Mouse (Mus musculus) forebrain, postnatal 0 days (tissue): ENCODE measurements around the gene Kcnk1. TPM values are rescaled to one million over a fixed set of nuclear protein-coding genes. Genes with fewer than 3 reads are reported as not detected.

Source experiments
- ATAC-seq: fragments of 200-750 bp; cut with Nextera tagmentation; 2 replicates; pipeline ENCODE4 v1.8.0; 2017; ENCODE audit warnings: mild to moderate bottlenecking, moderate library complexity
- DNase-seq: peaks from one replicate; pipeline ENCODE4 v3.0.0-alpha.2; 2015
- H3K27ac ChIP-seq: fragments of 300-500 bp; sonication (generic); 2 replicates; pipeline ENCODE4 v1.5.1; 2014; ENCODE audit warnings: low read depth, mild to moderate bottlenecking, antibody characterized with exemption, low read length, moderate library complexity, mixed read lengths
- H3K27me3 ChIP-seq: fragments of 300-500 bp; sonication (generic); 2 replicates; pipeline ENCODE4 v1.6.1; 2014; ENCODE audit warnings: mild to moderate bottlenecking, low read length, mixed read lengths; ENCODE audit not compliant: insufficient read depth
- H3K36me3 ChIP-seq: fragments of 300-500 bp; sonication (generic); 2 replicates; pipeline ENCODE4 v1.6.1; 2014; ENCODE audit warnings: mild to moderate bottlenecking, moderate library complexity; ENCODE audit not compliant: insufficient read depth
- H3K4me1 ChIP-seq: fragments of 300-500 bp; sonication (generic); 2 replicates; pipeline ENCODE4 v1.6.1; 2014; ENCODE audit warnings: antibody characterized with exemption; ENCODE audit not compliant: insufficient read depth
- H3K4me2 ChIP-seq: fragments of 300-500 bp; sonication (generic); 2 replicates; pipeline ENCODE4 v1.6.1; 2014; ENCODE audit warnings: low read depth, mild to moderate bottlenecking, moderate library complexity
- H3K4me3 ChIP-seq: fragments of 300-500 bp; sonication (generic); 2 replicates; pipeline ENCODE4 v1.5.1; 2014; ENCODE audit warnings: low read depth, low read length, mixed read lengths
- H3K9ac ChIP-seq: fragments of 300-500 bp; sonication (generic); 2 replicates; pipeline ENCODE4 v1.6.1; 2014; ENCODE audit warnings: mild to moderate bottlenecking
- H3K9me3 ChIP-seq: fragments of 300-500 bp; sonication (generic); 2 replicates; pipeline ENCODE4 v1.6.1; 2016; ENCODE audit warnings: low read length
- CTCF ChIP-seq: sonication (generic); IDR thresholded peaks from 2 replicates; pipeline ENCODE4 v1.5.1; 2016; ENCODE audit warnings: antibody characterized with exemption, control low read depth, low read depth
- WGBS: fragments of 180-500 bp; shearing (Covaris S2); extraction: QIAGEN DNeasy Blood & Tissue Kit; methylation state at CpG from one replicate; pipeline ENCODE4 v1.1.7; 2014; 5-methylcytosine and 5-hydroxymethylcytosine counted together
- polyA plus RNA-seq: library from polyadenylated mRNA; unstranded; fragments of >200 nt; fragmentation: Nextera tagmentation; extraction: Ambion mirVana; gene quantifications from 2 replicates; pipeline ENCODE4 v1.2.1, GENCODE M21; 2015
- total RNA-seq: library from RNA; depleted of rRNA; stranded (reverse); fragments of >200 nt; gene quantifications from 2 replicates; pipeline ENCODE4 v1.2.3, GENCODE M21; 2014

Kcnk1 gene
- total and polyA plus RNA-seq, 2 experiments from 2014 or later = 38.8 to 43.9 TPM

GRCm38 (mm10) chr8:126035046-126035445 is 40.1 kb downstream of the Kcnk1 start:
- TF ChIP-seq CTCF = no peak

GRCm38 (mm10) chr8:126036340-126036739 is 41.4 kb downstream of the Kcnk1 start:
- Histone ChIP-seq H3K4me2 (no peak overlapping the region), H3K27me3 (no peaks in the 10 kb centered on the region), H3K27ac (no peak overlapping the region), H3K4me1 (0 out of 2 replicates have a peak, but pooled peaks cover 5% of the 10 kb centered on the region), H3K9ac (no peak overlapping the region), H3K4me3 (no peak overlapping the region), H3K36me3 (no peaks in the 10 kb centered on the region), H3K9me3 (no peaks in the 10 kb centered on the region)
- TF ChIP-seq CTCF = no peak
- DNase-seq = no peak
- ATAC-seq = no peak
- WGBS = 66% methylated on average over 5 of the region's 5 CpGs

More at GRCm38 (mm10) chr8:126035046-126035445, 40.1 kb downstream of the Kcnk1 start:
- Histone ChIP-seq H3K4me1 (0 out of 2 replicates have a peak, but pooled peaks cover 5% of the 10 kb centered on the region), H3K27me3 (no peaks in the 10 kb centered on the region), H3K36me3 (0 out of 2 replicates have a peak, but pooled peaks cover 3% of the 10 kb centered on the region), H3K4me3 (no peak overlapping the region), H3K9me3 (no peaks in the 10 kb centered on the region), H3K27ac (no peak overlapping the region), H3K9ac (no peak overlapping the region), H3K4me2 (no peak overlapping the region)
- ATAC-seq (peak; percentile 50; the same call in 1 of the 2 replicates), DNase-seq (peak; percentile 57)
- 59% methylated on average over 4 of the region's 4 CpGs for WGBS

GRCm38 (mm10) chr8:126045751-126046150 is 50.8 kb downstream of the Kcnk1 start:
- H3K9me3 ChIP-seq = no peaks in the 10 kb centered on the region
- H3K27ac ChIP-seq = no peak overlapping the region
- WGBS = 68% methylated on average over 4 of the region's 4 CpGs
- no peak overlapping the region for H3K4me2 ChIP-seq
- no peaks in the 10 kb centered on the region for H3K4me1 ChIP-seq
- DNase-seq (peak; percentile 51), ATAC-seq (peak; percentile 53; the same call in 1 of the 2 replicates)
- no peaks in the 10 kb centered on the region for H3K36me3 ChIP-seq
- H3K9ac ChIP-seq = no peak overlapping the region
- no peak overlapping the region for H3K4me3 ChIP-seq
- TF ChIP-seq CTCF = no peak
- H3K27me3 ChIP-seq = no peaks in the 10 kb centered on the region

GRCm38 (mm10) chr8:126053911-126054310 is 58.9 kb downstream of the Kcnk1 start:
- no peak overlapping the region for H3K4me3 ChIP-seq
- DNase-seq (no peak), ATAC-seq (peak; percentile 40; the same call in 1 of the 2 replicates)
- no peak overlapping the region for H3K4me2 ChIP-seq
- H3K27me3 ChIP-seq = no peaks in the 10 kb centered on the region
- TF ChIP-seq CTCF = no peak
- H3K27ac ChIP-seq = no peak overlapping the region
- H3K36me3 ChIP-seq = no peaks in the 10 kb centered on the region
- 48% methylated on average over 4 of the region's 4 CpGs for WGBS
- no peaks in the 10 kb centered on the region for H3K9me3 ChIP-seq
- H3K9ac ChIP-seq = no peak overlapping the region
- H3K4me1 ChIP-seq = no peaks in the 10 kb centered on the region

- Histone ChIP-seq H3K4me2 (no peak overlapping the region), H3K27me3 (no peaks in the 10 kb centered on the region), H3K4me1 (no peaks in the 10 kb centered on the region), H3K36me3 (no peaks in the 10 kb centered on the region), H3K27ac (no peak overlapping the region), H3K4me3 (no peak overlapping the region), H3K9ac (no peak overlapping the region), H3K9me3 (no peaks in the 10 kb centered on the region)
- DNase-seq (no peak), ATAC-seq (no peak)
- TF ChIP-seq CTCF = no peak
- 80% methylated on average over 4 of the region's 4 CpGs for WGBS
Observed at GRCm38 (mm10) chr8:126058876-126059275, 63.9 kb downstream of the Kcnk1 start.

GRCm38 (mm10) chr8:126062844-126063243 is 67.9 kb downstream of the Kcnk1 start:
- 86% methylated on average over 10 of the region's 10 CpGs for WGBS
- no peak for ATAC-seq
- Histone ChIP-seq H3K4me3 (no peak overlapping the region), H3K27me3 (no peaks in the 10 kb centered on the region), H3K9ac (no peak overlapping the region), H3K36me3 (no peaks in the 10 kb centered on the region), H3K4me2 (no peak overlapping the region), H3K4me1 (no peaks in the 10 kb centered on the region), H3K27ac (no peak overlapping the region), H3K9me3 (no peaks in the 10 kb centered on the region)
- TF ChIP-seq CTCF = no peak
- DNase-seq = no peak

- H3K4me3 ChIP-seq = no peak overlapping the region
- H3K9ac ChIP-seq = no peak overlapping the region
- TF ChIP-seq CTCF = no peak
- H3K27me3 ChIP-seq = no peaks in the 10 kb centered on the region
- H3K9me3 ChIP-seq = no peaks in the 10 kb centered on the region
- H3K27ac ChIP-seq = peak overlapping the region; percentile 21; the same call in 1 of the 2 replicates
- no peak overlapping the region for H3K4me2 ChIP-seq
- H3K36me3 ChIP-seq = no peaks in the 10 kb centered on the region
- DNase-seq (peak; percentile 71), ATAC-seq (peak; percentile 87)
- no peaks in the 10 kb centered on the region for H3K4me1 ChIP-seq
- 55% methylated on average over 9 of the region's 9 CpGs for WGBS
Observed at GRCm38 (mm10) chr8:126063832-126064409, 69.0 kb downstream of the Kcnk1 start.
